Mouse (Mus musculus) kidney, postnatal 36 days (tissue): ENCODE data around the gene Cenpp.

Experiments
- DNase-seq, 2 experiments: peaks; one replicate each; pipeline ENCODE4 v3.0.0; 2021 to 2022; ENCODE audit warnings: mixed read lengths in 2 of 2

The Cenpp gene

DNA sequence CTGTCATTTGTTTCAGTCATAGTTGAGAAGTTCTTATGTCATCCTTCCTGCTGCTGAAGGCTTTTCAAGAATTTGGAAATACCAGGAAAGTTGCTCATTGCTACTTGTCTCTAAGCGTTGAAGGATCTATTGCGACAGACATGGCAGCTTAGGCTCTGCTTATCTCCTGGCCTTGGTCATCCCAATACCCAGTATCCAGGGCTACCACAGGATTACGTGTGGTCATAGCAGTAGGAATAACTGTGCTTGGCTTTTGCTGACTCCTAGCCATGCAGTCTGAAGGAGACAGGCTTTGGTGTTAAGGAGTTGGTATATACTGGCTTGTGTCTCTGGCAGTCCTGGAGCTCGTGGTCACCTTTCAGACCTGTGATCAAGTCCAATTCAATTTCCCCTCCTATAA is 192.3 kb downstream of the Cenpp start:
- no peak for DNase-seq

DNA sequence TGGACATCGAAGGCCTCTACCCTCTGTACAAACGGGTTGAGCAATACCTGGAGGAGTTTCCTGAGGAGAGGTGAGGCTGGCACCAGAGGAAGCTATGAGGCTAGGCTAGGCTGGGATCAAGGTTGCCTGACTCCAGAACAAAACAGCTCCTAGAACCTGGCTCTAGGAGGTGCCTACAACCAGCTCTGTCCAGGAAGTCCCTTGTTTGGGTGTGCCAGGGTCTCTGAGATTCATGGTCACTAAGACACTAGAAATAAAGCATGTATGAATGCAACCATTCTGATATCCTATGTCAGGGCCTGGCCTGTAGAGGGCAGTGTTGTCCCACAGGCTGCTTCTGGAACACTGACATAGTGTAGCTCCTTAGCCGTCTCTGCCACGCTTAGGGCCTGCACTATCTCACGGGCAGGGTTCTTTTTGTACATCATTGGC is 203.3 kb downstream of the Cenpp start:
- DNase-seq, result peak; percentile 67 to 90

DNA sequence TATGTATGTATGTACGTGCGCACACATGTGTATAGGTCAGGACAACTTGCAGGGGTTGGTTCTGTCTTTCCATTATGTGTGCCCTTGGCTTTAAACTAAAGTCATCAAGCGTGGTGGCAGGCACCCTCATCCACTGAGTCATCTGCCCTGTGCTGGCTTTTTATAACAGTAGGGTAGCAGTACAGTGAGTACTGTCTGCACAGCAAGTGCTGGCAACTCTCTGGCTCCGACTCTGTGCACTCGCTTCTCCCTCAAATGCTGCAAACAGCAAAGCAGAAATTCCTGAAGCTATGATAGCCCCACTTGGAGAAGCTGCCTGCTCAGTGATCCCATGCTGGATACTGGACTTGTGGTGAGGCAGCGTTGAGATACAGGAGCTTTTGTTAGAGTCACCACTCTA is 208.1 kb downstream of the Cenpp start:
- DNase-seq, result no peak

DNA sequence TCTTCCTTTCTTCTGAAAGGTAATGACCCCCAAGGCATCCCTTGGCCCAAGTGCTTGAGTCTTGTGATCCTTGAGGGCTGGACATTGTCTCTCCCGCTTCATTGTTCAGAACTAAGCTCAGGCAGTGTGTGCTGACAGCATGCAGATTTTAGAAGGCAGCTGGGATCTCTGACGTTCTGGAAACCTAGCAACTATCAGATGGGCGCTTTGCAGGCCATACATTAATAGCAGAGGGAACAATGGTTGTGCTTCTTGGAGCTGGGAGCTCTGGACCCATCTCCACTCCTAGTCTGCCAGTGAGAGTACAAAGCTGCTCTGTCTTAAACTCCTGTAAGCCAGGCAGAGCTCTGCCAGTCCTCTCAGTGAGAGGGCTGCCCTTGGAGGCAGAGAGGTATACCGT is 216.4 kb downstream of the Cenpp start:
- DNase-seq, result no peak

DNA sequence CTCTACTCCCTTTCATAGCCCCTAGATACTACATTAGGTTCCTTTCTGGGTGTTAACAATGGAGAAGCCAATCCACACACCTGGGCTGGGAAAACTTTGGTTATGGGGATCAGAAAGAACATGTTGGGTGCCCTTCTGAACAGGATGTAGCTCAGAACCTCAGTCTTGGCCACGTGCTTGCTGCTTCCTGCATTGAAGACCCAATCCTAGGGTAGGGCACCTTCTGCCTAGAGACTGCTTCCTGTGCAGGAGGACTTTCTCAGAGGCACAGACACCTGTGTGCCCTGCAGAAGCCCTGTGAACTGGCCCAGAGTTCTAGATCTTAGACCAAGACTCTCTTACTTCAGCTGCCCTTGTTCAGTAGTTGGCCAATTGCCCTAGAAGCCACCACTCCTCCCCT is 216.8 kb downstream of the Cenpp start:
- no peak for DNase-seq

DNA sequence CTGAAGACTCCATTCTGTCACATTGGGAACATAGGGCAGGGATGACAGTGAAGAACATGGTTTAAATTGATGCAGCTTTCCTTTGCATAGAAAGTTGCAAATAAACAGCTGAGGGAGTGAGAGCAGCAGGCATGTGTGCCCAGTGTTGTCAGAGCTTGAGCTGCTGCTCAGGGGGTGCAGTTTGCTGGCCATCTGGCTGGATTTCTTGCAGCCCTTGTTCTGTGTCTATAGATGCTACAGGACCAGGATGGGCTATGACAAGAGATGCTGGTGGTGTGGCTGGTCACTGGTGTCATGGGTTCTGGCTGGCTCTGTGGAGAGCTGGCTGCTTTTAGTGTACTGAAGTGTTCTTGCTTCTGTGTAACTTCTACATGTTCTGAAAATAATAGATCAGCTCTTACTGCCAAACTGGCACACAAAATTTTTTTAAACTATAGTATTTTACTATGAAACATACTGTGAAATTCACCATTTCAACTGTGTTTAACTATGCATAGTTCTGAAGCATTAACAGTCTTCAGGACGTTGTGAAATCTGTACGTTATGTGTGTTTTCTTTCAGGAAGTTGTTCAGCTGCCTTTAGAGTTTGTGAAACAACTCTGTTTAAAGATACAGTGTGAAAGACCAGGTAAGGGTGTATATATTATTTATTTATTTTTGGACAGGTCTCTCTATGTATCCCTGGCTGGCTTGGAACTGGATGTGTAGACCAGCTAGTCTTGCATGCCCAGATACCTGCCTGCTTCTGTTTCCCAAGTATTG is 219.1 kb downstream of the Cenpp start:
- no peak for DNase-seq

DNA sequence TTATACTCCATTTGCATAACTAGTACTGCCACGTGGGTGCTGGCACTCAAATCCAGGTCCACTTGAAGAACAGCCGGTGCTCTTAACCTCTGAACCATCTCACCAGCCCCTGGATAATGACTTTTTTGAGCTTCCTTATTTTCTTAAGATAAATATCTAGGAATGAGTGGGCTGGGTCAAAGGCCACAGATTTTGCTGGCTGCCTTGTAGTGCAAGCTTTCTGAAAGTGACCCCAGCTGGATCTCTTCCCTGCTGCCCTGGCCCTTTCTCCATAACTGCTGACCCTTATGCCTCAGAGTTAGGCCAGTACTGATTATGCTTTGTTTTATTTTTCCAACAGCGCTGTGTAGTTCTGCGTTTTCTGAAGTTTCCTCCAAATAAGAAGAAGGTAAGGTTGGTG is 222.1 kb downstream of the Cenpp start:
- DNase-seq, result peak; percentile 56 to 63

DNA sequence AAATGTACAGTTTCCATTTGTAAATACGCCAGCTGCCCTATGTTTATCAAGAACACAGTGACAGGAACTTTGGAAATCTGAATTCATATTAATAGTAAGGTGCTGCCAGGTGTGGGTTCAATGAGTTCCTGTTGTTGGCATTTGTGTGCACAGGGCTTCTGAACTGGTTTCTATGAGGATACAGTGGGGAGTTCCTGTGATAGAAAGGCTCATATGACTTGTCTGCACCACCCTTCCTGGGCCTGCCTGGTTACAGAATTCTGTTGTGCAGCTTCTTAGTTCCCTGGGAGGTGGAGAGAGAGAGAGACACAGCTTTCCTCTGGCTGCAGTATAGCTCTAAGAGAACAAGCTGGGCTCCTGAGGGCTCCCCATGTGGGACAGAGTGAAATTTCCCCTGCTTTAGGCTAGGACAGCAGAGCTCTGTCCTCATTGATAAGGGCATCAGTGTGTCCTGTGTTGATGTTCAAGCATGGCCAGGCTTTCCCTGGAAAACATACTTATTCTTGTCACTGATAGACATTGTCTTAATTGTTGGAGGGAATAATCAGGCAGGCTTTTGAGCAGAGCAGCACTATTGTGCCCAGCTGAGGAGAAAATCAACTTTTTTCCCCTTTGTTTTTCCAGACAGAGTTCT is 224.4 kb downstream of the Cenpp start:
- DNase-seq, result peak in 1 of 2 experiments; percentile 16

DNA sequence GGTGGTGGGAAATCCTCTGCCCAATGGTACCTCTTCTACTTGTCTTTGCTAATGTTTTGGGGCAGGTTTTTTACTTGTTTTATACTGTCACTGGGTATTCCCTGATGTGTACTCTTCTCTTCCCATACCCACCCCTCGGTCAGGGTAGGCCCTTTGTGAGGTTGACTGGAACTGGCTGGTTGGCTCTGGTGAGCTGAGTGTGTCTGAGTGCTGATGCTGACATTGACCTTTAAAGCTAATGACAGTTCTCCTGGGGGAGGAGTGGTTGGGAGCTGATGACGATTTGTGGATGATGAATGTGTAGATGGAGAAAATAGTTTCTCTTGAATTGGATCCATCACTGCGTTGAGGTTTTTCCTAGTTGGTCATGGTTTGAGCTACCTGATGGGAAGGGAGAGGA is 225.8 kb downstream of the Cenpp start:
- DNase-seq, result no peak

DNA sequence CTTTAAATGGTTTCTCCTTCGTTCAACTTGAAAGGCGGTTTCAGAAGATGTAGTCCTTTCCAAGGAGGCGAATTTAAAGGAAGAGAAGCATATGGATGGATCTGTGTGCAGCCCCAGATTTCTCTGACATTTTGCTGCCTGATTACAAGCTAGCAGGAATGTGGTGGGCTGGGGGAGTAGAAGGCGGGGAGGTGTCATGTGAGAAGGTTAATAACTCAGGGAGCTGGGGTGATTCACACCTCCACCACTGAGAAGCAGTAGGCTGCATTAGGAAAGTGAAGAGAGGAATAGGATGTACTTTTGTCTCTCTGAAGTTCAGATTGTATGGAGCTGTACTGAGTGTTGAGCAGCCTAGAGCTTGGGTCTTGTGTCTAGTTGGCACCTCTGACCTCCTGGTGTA is 230.6 kb downstream of the Cenpp start:
- no peak for DNase-seq

DNA sequence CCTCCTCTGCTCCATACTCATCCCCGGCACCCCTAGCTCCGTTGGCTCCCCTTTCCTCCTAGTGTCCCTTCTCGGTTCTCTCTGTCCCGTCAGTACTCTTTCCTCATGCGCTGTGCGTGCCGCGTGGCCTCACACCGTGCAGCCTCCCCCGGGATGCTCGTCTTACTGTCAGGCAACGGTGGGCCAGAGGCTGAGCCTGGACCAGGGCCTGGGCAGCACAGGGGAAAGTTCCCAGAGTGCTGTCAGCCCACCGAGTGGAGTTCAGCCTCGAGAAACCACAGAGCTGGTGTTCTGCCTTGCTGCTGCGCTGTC is 231.0 kb downstream of the Cenpp start:
- DNase-seq, result peak in 1 of 2 experiments; percentile 9

DNA sequence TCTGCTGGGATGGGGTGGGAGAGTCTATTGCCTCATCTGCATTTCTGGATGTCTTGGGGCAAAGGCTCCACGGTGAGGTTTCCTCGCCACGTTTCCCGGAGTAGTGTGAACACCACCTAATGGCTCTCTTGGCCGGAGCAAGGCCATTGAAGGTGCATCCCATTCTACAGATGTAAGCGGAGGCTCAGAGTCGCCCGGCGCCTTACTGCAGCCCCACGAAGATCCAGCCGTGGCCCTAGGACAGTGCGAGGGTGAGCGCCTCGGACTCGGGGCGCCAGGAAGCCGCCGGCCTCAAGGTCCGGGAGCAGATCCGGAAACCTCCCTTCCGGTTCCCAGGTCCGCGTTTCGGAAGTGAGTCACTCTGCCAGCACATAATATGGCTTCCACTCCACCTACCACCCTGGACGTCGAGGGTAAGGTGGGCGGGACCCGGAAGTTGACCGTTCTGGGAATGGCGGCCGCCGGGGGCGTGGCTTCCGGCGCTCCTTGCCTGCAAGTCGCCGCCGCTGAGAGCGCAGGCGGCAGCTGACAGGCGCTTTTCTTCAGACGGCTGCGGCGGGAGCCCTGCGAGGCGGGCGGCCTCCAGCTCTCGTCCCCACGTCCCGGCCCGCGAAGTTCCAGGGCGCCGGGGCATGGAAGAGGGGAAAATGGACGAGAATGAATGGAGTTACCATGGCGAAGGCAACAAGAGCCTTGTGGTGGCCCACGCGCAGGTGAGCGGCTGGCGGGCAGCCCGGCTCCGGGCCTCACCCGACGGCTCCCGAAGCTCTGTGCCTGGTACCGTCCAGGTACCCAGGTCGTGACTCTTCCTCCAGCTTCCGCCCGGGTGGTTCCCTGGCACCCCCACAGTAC is 231.6 kb downstream of the Cenpp start, which contains the start of gene Ippk:
Gene Ippk, plus strand, starts transcription at position 496 of the 852 bp plus-strand sequence.
- DNase-seq, result peak; percentile 99
